Mouse (Mus musculus) heart, adult 2 months (tissue): Measurements from ENCODE around the gene Gsdmc4.

Source experiments
- CTCF ChIP-seq: fragments of 200-600 bp; IDR thresholded peaks from 2 replicates; pipeline ENCODE4 v1.8.1; 2022; ENCODE audit warnings: antibody characterized with exemption, mild to moderate bottlenecking, moderate library complexity
- EP300 ChIP-seq: fragments of 200-500 bp; IDR thresholded peaks from 2 replicates; pipeline ENCODE4 v1.6.1; 2011; ENCODE audit warnings: low read depth, low read length, control low read depth; ENCODE audit not compliant: insufficient read depth
- POLR2A ChIP-seq: fragments of 200-500 bp; IDR thresholded peaks from 2 replicates; pipeline ENCODE4 v1.6.1; 2011; ENCODE audit warnings: mild to moderate bottlenecking, low read depth, low read length, control low read depth; ENCODE audit not compliant: insufficient read depth

DNA sequence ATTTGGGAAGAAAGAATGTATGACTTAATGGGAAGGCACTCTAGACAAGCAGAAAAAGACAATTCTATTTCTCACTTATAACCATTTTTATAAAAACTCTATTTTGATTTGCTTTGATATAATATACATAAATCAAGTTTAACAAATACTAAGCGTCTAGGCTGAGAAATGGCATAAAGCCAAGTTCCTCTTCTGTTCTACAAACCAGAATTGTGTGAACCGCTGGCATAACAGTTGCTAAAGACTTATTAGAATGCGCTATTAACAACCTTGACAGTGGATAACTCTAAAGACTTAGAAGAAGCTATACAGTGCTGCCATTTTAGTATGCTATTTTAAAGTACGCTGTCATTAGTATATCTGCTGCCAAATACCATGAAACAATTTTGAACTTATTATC, 41.2 kb upstream of the Gsdmc4 start:
- TF ChIP-seq EP300 = no peak
- TF ChIP-seq POLR2A = no peak
- TF ChIP-seq CTCF = no peak
